Mouse (Mus musculus) urinary bladder, postnatal 14 days (tissue): ENCODE measurements around the gene Dusp19.

Experiments
- DNase-seq: peaks from one replicate; pipeline ENCODE4 v3.0.0; 2021; ENCODE audit warnings: low spot score

Dusp19 gene

GRCm38 (mm10) chr2:80616854-80617737 lies at the start of gene Dusp19, which contains the start of gene Nup35:
Dusp19 (plus strand) TSS chr2:80617045.
Nup35 (plus strand) TSS chr2:80617236.
- peak; percentile 93 for DNase-seq

DNA sequence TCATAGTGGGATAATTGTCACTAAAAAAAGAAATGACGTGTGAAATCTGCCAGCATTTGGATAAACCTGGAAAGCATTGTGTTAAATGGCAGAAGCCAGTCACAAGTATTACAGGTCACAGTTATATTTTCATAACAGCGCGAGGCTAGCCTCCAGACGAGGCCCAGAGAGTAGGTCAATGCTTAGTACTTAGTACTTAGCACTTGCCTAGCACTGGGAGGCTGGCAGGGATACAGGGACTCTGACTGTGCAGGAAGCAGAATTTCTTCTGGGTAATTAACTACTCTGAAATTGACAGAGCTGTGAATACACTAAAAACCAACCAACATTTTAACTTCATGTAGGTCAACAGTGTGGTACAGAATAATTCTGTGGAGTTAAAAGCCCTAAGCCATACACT lies 49.4 kb upstream of the Dusp19 start:
- DNase-seq = no peak

GRCm38 (mm10) chr2:80570656-80571055 lies 46.2 kb upstream of the Dusp19 start:
- DNase-seq = no peak

GRCm38 (mm10) chr2:80577286-80577685 lies 39.6 kb upstream of the Dusp19 start:
- DNase-seq = no peak

DNA sequence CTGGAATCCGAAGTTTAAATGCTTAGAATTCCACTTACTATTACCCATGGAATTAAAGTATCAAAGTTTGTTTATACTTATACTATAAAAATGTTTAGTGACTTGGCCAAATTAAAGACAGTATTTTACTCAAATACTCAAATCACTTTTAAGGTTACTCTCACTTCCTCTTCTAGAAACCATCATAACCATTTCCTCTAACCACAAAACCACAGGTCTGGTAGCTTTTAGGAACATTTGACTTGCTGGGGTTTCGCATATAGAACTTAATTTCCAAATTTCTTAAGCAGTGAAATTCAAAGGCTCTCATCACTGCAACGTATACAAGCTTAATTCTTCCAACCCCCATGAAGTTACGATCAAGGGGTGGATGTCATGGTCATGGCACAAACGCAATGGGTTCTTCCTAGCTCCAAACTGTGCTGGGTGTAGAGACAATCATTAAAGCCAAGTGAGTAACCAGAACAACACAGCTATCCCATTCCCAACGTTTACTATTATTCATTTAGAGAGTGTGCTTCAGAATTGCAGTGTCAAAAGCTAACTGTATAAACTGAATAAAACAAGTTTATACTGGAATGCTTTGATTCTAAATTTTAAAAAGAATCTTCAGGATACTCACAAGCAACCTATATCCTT lies 37.5 kb upstream of the Dusp19 start:
- DNase-seq = no peak

DNA sequence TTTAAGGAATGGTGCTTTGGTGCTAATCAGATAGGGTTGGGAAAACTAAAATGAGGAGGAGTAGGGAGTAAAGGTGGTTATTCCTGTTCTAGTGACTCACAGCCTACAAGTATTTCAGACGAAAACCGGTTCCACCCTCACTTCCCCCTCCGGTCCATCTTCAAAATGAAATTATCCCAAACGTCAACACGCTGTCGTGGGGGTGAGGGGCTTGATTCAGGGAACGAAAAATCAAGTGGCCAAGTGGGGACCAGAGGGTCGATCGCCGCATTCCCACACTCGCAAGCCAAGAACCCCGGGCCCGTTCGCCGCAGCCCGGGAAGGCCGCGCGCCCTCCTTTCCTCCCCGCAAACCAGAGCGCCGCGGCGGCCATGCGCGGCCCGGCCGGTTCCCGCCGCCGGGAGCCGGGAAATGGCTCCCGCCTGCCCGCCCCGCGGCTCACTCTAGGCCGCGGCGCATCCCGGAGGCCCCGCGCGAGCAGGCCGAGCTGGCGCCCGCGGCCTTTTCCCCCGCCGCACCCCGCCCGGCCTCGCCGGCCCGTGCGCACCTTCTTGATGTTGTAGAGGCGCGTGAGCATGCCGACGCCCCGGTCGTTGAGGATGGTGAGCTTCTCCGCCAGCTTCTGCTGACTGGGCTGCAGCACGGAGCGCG lies 36.4 kb upstream of the Dusp19 start:
- DNase-seq = peak; percentile 45

- DNase-seq = peak; percentile 91
Measured at GRCm38 (mm10) chr2:80581043-80581711, 35.7 kb upstream of the Dusp19 start, which contains the start of gene Nckap1. Nckap1 (minus strand) TSS chr2:80581380.

GRCm38 (mm10) chr2:80582356-80582755 lies 34.5 kb upstream of the Dusp19 start:
- no peak for DNase-seq

- DNase-seq = no peak
Measured at GRCm38 (mm10) chr2:80594215-80594918, 22.5 kb upstream of the Dusp19 start.

DNA sequence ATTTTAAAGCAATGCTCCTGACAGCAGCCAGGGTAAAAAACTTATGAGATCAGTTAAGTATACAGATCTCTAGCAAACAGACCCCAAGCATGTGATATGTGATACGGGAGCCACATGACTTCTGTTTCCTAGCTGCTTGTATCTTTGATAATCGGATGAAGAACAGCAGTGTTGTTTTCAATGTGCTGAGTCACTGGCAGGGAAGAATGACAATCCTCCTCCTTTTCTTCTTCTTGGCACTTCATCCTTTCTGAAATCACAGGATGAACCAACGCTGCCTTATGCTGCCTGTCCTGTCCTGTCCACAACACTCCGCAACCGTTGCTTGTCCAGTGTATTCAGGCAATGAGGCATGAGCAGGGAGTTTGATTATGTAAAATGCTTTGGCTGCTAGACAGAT lies 19.9 kb upstream of the Dusp19 start:
- no peak for DNase-seq

DNA sequence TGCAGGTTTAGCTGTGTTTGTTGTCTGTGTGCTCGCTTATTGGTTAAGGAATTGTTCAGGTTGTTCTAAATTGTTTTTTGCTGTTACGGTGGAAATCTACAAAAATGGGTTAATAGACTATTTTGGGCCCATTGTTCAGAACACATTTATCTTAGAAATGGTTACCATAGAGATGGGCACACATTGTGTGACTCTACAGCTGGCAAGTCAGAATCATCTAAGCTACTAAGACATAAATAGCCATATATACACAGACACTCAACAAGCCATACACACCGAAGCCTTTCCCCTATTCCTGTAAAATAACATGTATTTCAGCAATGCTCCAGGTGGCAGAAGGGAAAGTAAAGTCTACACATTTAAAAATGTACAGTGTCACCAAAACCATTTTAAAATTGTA lies 17.0 kb upstream of the Dusp19 start:
- DNase-seq = no peak

DNA sequence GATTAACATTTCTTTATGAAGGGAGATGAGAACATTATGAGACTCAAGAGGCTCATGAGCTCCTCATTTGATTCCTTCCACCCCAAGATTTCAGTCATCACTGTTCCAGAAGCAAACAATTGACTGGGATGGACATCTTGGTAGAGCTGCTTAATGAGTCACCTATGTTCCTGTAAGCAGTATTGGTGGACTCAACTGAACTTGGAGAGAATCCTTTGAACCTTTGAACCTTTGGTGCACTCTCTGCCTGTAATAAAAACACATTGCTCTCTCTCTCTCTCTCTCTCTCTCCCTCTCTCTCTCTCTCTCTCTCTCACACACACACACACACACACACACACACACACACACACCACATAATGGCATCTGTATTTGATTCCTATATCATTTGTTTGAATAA lies 16.2 kb upstream of the Dusp19 start:
- DNase-seq = no peak

GRCm38 (mm10) chr2:80602756-80603155 lies 14.1 kb upstream of the Dusp19 start:
- no peak for DNase-seq

GRCm38 (mm10) chr2:80603771-80604426 lies 12.9 kb upstream of the Dusp19 start:
- DNase-seq = no peak

DNA sequence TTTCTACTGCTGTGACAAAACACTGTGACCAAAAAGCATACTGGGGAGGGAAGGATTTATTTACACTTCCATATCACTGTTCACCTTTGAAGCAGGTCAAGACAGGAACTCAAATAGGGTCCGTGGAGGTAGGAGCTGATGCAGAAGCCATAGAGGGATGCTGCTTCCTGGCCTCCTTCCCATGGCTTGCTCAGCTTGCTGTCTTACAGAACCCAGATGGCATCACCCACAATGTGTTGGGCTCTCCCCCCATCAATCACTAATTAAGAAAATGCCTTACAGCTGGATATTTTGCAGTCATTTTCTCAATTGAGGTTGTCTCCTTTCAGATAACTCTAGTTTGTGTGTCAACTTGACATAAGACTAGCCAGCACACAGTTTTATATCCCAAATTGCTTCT lies 4.6 kb upstream of the Dusp19 start:
- no peak for DNase-seq

GRCm38 (mm10) chr2:80612796-80613195 lies 4.0 kb upstream of the Dusp19 start:
- DNase-seq = no peak

DNA sequence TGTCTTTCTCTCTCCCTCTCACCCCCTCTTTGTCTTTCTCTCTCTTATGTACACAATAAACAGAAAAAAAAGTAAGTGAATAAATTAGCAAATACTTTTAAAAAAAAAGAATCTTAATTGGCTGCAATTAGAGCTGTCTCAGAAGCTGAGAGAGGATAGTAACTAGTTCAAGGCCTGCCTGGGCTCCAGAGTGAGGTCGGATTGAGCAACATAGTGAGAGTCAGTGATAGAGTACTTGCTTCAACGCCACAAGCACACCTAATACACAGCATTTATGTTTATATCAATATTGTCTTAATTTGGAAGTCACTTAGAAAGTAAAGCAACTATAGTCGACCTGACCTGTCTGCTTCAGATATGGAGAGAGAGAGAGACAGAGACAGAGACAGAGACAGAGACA lies 2.1 kb downstream of the Dusp19 start:
- DNase-seq = no peak

- DNase-seq = no peak
Measured at GRCm38 (mm10) chr2:80621921-80622320, 5.1 kb downstream of the Dusp19 start.

DNA sequence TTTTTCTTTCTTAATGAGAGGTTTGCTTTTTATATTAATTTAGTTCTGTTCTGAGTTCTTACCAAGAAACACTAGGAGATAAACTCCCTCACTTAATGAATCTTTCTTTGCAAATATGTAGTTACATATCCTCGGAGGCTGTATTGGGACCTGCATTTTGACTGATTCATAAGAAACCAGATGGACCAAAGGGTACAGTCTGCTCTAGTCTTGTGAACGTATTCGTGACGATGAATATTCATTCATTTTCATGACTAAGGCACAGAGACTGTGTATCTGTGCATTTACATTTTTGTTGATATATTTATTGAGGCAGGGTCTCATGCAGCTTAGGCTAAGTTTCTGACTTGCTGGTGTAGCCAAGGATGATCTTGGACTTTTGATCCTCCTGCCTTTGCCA lies 7.7 kb downstream of the Dusp19 start:
- no peak for DNase-seq

DNA sequence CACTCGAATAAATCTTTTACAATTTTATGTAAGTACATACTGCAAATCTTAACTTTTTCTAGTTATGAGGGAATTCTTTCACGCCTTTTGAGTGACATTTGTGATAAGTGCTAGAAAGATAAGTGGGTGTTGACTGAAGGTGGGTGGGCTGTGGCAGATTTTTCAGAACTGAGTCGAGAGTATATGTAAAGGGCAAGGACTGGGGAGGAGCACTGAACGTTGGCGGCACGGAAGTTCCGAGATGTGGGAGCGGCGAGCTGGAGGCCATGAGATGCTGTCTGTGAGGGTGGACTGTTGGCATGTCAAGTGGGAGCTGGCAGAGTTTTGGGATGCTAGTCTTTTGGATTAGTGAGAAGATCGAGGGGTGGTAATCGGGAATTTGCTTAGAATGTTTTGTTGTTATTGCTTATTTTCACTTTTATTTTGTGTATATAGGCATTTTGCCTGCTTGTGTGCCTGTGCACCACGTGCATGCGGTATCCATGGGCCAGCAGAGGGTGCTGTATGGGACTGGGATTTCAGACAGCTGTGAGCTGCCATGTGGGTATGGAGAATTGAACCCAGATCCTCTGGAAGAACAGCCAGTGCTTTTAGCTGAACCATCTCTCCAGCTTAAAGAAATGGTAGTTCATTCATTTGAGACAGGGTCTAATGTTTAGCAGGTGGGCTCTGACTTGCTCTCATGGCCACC lies 15.6 kb downstream of the Dusp19 start:
- DNase-seq = no peak
